Mouse (Mus musculus) embryonic stem cell, embryonic (primary cell): ENCODE results near the gene Gm1673.

Experiments
- CTCF ChIA-PET, 4 experiments: fragments of 300-600 bp in 2 of 4; fragments of 350-600 bp in 2 of 4; sonication (Branson Sonifier 250); formaldehyde crosslinking; loops; one replicate each; lab custom pipeline; 2022; ENCODE audit warnings: inconsistent platforms in 2 of 4; lab: Charles Lee
- POLR2A ChIA-PET, 4 experiments: fragments of 300-600 bp in 2 of 4; fragments of 350-600 bp in 2 of 4; sonication (Branson Sonifier 250); formaldehyde crosslinking; loops; one replicate each; lab custom pipeline; 2022; ENCODE audit warnings: antibody characterized with exemption in 4 of 4, inconsistent platforms in 1 of 4; lab: Charles Lee

The Gm1673 gene

DNA sequence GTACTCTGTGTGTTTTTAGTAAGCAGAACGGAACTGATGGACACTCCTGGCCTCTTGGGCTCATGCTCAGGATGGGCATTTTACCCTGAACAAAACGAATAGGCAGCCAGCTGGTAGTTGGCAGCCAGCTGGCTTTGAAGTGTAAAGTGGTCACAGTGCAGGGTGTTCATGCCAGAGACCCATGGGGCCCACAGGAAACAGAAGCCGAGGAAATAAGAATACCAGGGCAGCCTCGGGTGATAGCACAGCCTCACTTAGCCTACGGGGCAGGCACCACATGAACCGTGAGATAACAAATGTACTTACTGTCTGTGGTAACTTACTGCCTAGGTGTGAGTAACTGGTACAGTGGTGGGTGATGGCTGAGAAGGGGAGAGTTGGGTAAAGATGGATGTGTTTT is 47.8 kb downstream of the Gm1673 start:
- CTCF ChIA-PET: no interaction called here
- POLR2A ChIA-PET: no interaction called here

DNA sequence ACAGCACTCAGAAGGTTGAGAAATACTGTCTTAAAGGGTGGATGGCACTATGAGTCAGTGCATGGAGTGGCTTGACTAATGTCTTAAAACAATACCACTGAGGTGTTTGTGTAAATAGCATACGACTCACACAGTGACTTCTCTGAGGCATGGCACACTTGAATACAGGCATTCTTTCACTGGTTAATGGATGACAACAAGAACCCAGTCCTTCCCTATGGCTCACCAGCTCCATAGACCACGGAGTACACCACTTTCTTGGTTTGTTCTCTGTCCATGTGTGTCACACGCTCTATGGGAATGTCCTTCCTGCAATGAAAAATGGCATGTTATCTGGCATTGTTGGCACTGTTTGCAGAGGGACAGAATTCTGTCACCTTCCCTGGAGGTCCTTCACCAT is 49.3 kb downstream of the Gm1673 start:
- POLR2A ChIA-PET: no interaction called here

More for the DNA sequence above, 49.3 kb downstream of the Gm1673 start:
- CTCF ChIA-PET: interaction anchor here in 1 of 4 experiments (0.6 kb wide), 1 partner anchor 506 kb away, joined by 5 read pairs; no protein-coding TSS in a partner anchor
